Mouse (Mus musculus) activated CD4-positive, CD25-positive, alpha-beta regulatory T cell, adult 9 weeks (primary cell): ENCODE results near the gene Ccdc160. TPM values are rescaled to one million over a fixed set of nuclear protein-coding genes. Genes with fewer than 3 reads are reported as not detected.

Source experiments
- polyA plus RNA-seq: library from polyadenylated mRNA; unstranded; fragments of 100-300 nt; shearing (Covaris generic); gene quantifications from one replicate; pipeline ENCODE4 v1.2.1, GENCODE M21; 2017

The Ccdc160 gene
- polyA plus RNA-seq = not detected

DNA sequence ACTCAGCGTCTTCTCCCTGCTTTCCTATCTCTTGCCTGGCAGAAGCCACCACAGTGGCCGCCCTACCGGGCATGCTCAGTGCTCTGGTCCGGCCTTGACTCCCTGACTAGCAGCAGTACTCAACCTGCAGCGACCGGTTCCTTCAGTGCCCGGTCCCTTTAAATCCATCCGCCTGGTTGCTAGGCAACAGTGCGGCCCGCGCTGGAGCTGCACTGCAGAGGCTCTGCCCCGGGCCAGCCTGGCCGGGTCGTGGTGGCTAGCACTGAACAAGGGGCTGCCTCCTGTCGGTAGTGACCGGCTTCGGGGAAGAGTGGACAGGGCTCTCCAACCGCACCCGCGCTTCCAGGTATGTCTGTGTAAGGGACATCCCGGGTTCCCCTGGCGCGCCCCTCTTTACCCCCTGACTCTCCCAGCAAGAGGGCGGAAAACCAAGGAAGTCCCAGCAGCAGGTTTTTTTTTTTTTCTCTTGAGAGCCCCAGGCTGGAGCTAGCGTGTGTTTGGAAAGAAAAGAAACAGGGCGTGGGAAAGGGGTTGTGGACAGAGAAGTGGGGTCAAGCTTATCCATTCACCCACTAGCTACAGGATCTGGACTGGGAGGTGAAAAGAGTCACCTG, at the start of gene Ccdc160:
Gene Ccdc160 (plus strand): TSS at position 221 of the 614 bp plus-strand sequence.

Other genes starting within 250 kb of the Ccdc160 start
- not detected for gene Gpc3, start 177.2 kb upstream of the Ccdc160 start, polyA plus RNA-seq
- gene Phf6, start 121.1 kb downstream of the Ccdc160 start, polyA plus RNA-seq = 60.8 TPM
- 255 TPM for gene Hprt, start 196.9 kb downstream of the Ccdc160 start, polyA plus RNA-seq